Mouse (Mus musculus): ENCODE measurements at regions not wholly inside any gene's neighbourhood (a gene's known extent, or its start where the extent isn't known, plus 50 kb on each side); places are given as distances from the start of the nearest gene placed in this dataset.

- Histone ChIP-seq H3K4me3 (no peak overlapping the region), H3K27ac (peak overlapping the region; percentile 15; the same call in 1 of the 2 replicates)
- TF ChIP-seq CTCF (conservative IDR thresholded peaks at IDR 0.05): no peak
- DNase-seq (ENCODE audit: low spot score in 2 of 2): peak; percentile 18 to 37
Observed at GRCm38 (mm10) chr8:34462262-34462661, 350.7 kb upstream of the Gm10131 start.

DNA sequence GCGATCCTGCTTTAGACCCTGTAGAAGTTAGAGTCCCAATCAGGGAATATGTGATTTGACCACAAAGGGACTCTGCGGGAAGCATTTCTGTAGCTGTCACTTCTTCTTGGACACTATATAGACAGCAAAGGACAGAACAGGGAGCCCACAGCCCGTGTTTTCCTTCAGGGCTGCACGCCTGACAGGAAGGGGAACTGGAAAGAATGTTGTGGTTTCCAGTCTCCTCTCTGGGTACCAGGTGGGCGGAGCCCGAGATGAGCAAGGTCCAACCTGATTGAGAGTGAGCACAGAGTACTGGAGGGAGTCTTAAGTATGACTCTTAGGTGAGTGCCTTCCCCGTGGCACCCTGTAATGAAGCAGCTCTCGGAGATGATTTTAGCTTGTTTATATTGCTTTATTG is 346.8 kb upstream of the Gm10131 start:
- DNase-seq (ENCODE audit: low spot score in 2 of 2): no peak
- no peak for TF ChIP-seq CTCF (conservative IDR thresholded peaks at IDR 0.05)
- H3K4me3 ChIP-seq: no peak overlapping the region
- H3K27ac ChIP-seq: no peak overlapping the region

DNA sequence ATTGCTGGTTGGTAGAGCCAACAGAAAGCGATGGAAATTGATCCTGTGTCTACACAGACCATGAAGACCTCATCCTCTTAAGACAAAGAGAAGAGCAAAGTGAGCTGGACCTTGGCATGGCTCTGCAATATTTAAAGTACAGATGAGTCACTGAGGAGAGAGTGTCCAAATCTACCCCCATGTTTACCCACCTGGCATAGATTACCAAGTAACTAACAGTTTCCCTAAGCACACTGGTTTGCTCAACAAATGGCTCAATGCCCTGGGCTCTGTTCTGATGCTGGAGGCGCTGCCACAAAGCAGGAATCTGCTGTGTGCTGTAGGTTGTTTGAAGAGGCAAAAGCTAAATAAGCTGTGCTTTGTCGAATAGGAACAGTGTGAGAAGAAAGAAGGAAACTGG is 345.0 kb upstream of the Gm10131 start:
- no peak overlapping the region for H3K4me3 ChIP-seq
- no peak for TF ChIP-seq CTCF (conservative IDR thresholded peaks at IDR 0.05)
- DNase-seq (ENCODE audit: low spot score in 2 of 2): peak in 1 of 2 experiments; percentile 13
- H3K27ac ChIP-seq: peak overlapping the region; percentile 70; the same call in 1 of the 2 replicates

DNA sequence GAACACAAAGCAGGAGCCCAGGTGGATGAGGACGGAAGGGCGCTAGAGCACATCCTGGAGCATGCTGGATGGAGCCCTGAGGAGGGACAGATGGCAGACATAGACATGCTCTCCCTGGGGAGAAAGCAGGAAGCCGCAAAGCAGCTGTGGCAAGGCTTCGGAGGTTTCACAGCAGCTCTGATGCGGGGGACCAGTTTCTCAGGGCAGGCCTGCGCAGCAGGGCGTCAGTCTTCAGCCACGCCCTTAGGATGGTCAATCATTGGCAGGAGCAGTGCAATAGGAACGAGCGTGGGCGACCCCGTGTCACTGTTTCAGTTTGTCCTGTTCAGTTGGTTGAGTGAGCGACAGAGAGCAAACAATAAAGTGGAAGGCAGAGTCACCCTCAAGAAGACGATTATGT is 343.8 kb upstream of the Gm10131 start:
- Histone ChIP-seq H3K27ac (no peak overlapping the region), H3K4me3 (no peak overlapping the region)
- no peak for TF ChIP-seq CTCF (conservative IDR thresholded peaks at IDR 0.05)
- no peak for DNase-seq (ENCODE audit: low spot score in 2 of 2)

GRCm38 (mm10) chr8:34452811-34453210 is 341.3 kb upstream of the Gm10131 start:
- no peak for TF ChIP-seq CTCF (conservative IDR thresholded peaks at IDR 0.05)
- DNase-seq (ENCODE audit: low spot score in 2 of 2): no peak
- H3K27ac ChIP-seq: no peak overlapping the region
- no peak overlapping the region for H3K4me3 ChIP-seq

- H3K27ac ChIP-seq: no peak overlapping the region
- DNase-seq (ENCODE audit: low spot score in 2 of 2): no peak
- TF ChIP-seq CTCF (conservative IDR thresholded peaks at IDR 0.05): no peak
- H3K4me3 ChIP-seq: no peak overlapping the region
Observed at GRCm38 (mm10) chr8:34451211-34452000, 339.9 kb upstream of the Gm10131 start.

DNA sequence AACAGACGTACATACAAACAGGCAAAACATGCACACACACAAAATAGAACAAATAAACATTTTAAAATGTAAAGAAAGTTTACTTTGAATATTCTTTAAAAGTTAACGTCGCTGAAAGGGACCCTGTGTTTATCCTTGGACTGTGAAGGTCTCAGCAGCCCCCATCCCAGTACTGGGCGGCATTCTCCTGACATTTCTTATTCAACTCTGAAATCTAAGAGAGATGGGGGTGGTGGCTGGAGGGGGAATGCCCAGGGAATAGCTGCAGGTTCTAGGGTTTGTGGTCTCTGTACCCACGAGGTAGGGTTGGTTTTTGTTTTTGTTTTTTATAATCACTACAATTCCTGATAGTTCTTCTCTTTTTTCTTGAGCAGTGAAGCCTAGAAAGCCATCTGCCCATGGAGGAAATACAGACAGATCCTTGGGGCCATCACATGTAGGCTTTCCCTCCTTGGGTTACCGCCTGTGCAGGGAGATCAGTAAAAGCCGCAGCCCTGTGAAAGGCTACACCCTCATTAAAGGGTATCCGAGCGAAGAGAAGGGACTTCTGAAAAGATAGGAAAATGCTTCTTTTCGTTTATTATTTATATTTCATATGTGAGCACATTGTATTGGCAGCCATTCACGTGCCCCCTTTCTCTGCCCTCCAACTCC is 338.0 kb upstream of the Gm10131 start:
- Histone ChIP-seq H3K27ac (no peak overlapping the region), H3K4me3 (no peak overlapping the region)
- no peak for DNase-seq (ENCODE audit: low spot score in 2 of 2)
- TF ChIP-seq CTCF (conservative IDR thresholded peaks at IDR 0.05): no peak

DNA sequence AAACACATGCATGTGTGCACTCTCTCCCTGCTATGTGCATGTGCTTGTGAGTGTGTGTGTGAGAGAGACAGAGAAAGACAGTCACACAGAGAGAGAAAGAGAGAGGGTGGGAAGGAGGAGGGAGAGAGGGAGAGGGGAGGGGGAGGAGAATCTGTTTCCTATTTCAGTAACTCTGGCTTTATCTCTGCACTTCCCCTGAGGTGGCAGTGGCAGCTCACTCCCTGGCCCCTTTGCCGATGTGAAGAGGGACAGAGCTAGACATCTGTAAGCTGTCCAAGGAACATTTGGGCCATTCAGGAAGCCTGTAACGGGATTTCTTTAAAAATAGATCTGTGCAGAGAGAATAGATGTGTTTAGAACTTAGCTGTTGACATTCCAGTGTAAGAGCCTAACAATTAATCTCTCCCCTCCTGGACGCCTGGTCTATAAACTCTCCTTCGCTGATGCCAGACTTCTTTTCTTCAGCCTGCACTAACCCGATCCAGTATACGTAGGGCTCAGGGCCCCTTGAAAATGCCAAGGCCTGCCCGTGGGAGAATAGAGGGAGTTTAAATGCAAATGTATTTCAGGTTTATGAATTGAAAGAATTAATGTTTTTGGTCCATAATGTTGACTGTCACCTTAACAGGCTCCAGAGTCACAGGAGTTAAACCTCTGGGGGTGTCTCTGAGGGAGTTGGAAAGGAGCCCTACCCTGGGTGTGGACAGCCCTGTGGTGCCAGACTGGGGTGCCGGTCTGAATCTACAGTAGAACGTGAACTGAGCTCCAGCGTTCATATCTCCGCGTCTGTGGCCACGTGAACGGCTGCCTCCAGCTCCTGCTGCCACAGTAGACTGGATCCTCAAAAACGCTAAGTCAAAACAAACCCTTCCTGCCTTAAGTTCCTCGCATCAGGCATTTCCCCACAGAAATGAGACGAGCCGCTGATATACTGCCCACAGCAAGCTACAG is 336.6 kb upstream of the Gm10131 start:
- no peak overlapping the region for H3K27ac ChIP-seq
- no peak for DNase-seq (ENCODE audit: low spot score in 2 of 2)
- H3K4me3 ChIP-seq: no peak overlapping the region
- no peak for TF ChIP-seq CTCF (conservative IDR thresholded peaks at IDR 0.05)

DNA sequence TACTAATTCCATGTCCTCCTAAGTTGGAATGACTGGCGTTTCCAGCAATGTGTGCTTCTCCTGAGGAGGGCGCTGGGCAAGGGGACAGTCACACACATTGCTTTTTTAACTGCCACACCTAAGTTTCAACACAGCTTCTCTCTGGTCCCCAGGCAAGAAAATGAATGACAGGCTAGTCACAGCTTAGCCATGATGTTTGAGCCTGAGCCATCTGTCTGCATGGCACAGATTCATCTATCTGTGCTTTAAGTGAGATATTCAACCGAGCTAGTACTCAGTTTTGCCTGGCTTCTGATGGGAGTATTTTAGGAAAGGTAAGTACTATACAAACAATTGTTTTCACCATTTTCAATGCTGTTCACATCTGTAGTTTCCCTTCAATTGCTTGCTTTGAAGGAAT is 331.2 kb upstream of the Gm10131 start:
- peak; percentile 36 to 45 for DNase-seq (ENCODE audit: low spot score in 2 of 2)
- Histone ChIP-seq H3K4me3 (no peak overlapping the region), H3K27ac (no peak overlapping the region)
- TF ChIP-seq CTCF (conservative IDR thresholded peaks at IDR 0.05): no peak

GRCm38 (mm10) chr8:34441756-34442155 is 330.2 kb upstream of the Gm10131 start:
- Histone ChIP-seq H3K4me3 (no peak overlapping the region), H3K27ac (no peak overlapping the region)
- DNase-seq (ENCODE audit: low spot score in 2 of 2): no peak
- TF ChIP-seq CTCF (conservative IDR thresholded peaks at IDR 0.05): no peak

DNA sequence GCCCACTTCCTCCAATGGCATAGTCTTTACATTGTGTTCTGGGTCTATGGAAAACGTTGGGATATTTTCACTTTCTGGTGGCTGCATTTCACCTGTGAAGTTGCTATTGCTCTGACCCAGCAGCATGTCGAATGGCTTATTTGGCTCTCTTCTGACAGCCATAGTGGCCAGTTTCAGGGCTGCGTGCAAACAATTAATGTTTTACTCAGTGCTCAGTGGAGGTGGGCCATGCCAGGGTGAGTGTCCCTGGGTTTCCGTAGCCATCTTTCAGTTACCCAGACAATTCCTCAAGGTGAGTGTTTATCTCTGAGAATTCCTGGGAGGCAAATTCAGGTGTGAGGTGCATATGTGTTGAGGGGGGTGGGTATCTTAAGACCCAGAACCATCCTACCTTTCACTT is 329.2 kb upstream of the Gm10131 start:
- no peak for TF ChIP-seq CTCF (conservative IDR thresholded peaks at IDR 0.05)
- Histone ChIP-seq H3K27ac (no peak overlapping the region), H3K4me3 (no peak overlapping the region)
- DNase-seq (ENCODE audit: low spot score in 2 of 2): no peak

DNA sequence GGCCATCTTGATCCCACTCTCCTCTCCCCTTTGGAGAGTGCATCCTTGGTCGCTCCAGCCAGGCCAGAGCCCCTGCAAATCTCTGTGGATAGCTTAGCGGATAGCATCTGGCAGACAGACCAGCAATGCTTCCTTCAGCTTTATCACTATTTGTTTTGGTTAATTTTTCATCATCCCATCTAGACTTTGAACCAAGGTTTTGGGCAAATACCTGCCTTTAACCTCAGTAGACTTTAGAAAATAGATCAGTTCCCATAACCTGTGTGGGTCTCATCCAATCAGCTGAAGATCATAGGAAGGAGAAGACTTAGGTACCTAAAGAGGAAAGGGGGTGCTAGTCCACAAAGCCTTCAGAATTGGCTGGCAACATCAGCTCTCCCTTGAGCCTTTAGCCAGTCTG is 327.2 kb upstream of the Gm10131 start:
- TF ChIP-seq CTCF (conservative IDR thresholded peaks at IDR 0.05): no peak

GRCm38 (mm10) chr8:34431985-34432384 is 320.4 kb upstream of the Gm10131 start:
- Histone ChIP-seq H3K27ac (no peak overlapping the region), H3K4me3 (no peak overlapping the region)
- no peak for DNase-seq (ENCODE audit: low spot score in 2 of 2)
- no peak for TF ChIP-seq CTCF (conservative IDR thresholded peaks at IDR 0.05)

More for the DNA sequence above, 327.2 kb upstream of the Gm10131 start:
- H3K4me3 ChIP-seq: no peak overlapping the region
- no peak overlapping the region for H3K27ac ChIP-seq
- DNase-seq (ENCODE audit: low spot score in 2 of 2): no peak
